Mouse (Mus musculus) CD4-positive, CD25-positive, alpha-beta regulatory T cell, adult 9 weeks (primary cell): ENCODE measurements around the gene Gm21818. TPM values are rescaled to one million over a fixed set of nuclear protein-coding genes. Genes with fewer than 3 reads are reported as not detected.

Source experiments
- polyA plus RNA-seq: library from polyadenylated mRNA; unstranded; fragments of 100-300 nt; shearing (Covaris generic); gene quantifications from one replicate; pipeline ENCODE4 v1.2.1, GENCODE M21; 2017

Gene Gm21818
- polyA plus RNA-seq = not detected

DNA sequence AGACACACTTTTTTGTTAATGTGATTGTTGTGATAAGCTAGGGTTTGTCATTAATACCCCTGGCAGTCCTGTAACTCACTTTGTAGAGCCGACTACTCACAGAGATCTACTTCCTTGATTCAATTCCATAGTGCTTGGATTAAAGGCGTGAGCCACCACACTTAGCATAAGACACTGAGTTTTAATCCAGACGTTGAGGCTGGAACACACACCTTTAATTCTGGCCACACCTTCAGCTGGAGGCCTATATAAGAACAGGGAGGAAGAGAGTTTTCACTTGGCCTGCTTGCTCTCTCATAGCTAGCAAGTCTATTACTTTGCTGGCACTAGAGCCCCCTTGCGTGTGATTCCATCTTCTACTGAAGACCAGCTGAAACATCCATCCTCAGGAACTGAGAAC is at the start of gene Gm21818:
TSS of gene Gm21818 (plus strand) at position 301 of the 400 bp plus-strand sequence.

DNA sequence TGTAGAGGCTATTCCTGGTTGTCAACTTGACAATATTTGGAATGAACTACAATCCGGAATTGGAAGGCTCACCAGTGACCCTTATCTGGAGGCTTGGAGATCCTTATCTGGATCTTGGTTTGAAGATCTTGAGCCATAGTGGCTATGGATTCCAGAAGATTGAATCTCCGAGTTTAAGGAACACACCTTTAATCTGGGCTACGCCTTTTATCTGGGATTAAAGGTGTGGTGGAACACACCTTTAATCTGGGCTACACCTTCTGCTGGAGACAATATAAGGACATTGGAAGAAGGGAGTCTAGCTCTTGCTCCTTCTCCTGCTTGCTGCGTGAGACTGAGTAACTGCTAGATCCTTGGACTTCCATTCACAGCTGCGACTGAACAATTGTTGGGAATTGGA is 32.3 kb upstream of the Gm21818 start, which contains the start of gene Gm20767:
TSS of gene Gm20767 (plus strand) at position 301 of the 400 bp plus-strand sequence.

DNA sequence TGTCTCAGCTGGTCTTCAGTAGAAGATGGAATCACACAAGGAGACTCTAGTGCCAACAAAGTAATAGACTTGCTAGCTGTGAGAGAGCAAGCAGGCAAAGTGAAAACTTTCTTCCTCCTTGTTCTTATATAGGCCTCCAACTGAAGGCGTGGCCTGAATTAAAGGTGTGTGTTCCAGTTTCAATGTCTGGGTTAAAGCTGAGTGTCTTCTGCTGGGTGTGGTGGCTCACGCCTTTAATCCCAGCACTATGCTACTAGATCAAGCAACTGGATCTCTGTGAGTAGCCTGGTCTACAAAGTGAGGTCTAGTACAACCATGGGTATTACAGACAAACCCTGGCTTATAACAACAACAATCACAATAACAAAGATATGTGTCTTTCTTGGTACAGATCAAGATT is 43.6 kb downstream of the Gm21818 start, which contains the start of gene Gm21762:
TSS of gene Gm21762 (minus strand) at position 101 of the 400 bp plus-strand sequence.

Other genes with a start within 250 kb of the Gm21818 start
- gene Gm21761, start 243.2 kb upstream of the Gm21818 start, polyA plus RNA-seq = not detected
- gene B020031M17Rik, start 221.6 kb upstream of the Gm21818 start, polyA plus RNA-seq = not detected
- not detected for gene Gm36079, start 145.4 kb upstream of the Gm21818 start, polyA plus RNA-seq
- not detected for gene Gm21188, start 120.2 kb upstream of the Gm21818 start, polyA plus RNA-seq
- not detected for gene Gm20767, start 32.2 kb upstream of the Gm21818 start, polyA plus RNA-seq
- gene Gm21762, start 43.5 kb downstream of the Gm21818 start, polyA plus RNA-seq = not detected
- not detected for gene Gm21731, start 66.7 kb downstream of the Gm21818 start, polyA plus RNA-seq
- not detected for gene AF067061, start 90.7 kb downstream of the Gm21818 start, polyA plus RNA-seq
- gene BC147527, start 128.0 kb downstream of the Gm21818 start, polyA plus RNA-seq = 94.0 TPM
- gene Tcstv3, start 144.4 kb downstream of the Gm21818 start, polyA plus RNA-seq = 0.57 TPM